Mouse (Mus musculus): ENCODE results near the gene Agr2.

DNA sequence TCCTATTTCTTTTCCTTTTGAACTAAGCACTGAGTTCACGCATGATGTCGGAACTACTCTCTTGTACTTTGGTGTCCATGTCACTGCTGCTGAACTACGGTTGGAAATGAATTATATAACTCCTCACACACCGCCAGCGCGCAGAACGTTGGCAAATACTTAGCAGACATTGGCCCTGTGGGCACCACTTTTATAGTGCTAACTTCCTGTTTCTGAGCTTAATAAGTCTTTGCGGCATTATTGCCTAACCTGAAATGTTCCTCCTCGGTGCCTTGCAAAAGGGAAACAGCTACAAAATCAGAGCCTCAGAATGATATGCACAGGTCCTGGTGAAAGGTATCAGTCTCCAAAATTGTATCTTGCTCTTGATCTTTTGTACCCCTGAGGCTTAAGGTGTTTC, 9.2 kb upstream of the Agr2 start:
- TF ChIP-seq TAL1 (IDR thresholded peaks at IDR 0.05; ENCODE audit: low read length) = no peak
- TF ChIP-seq GATA1 (IDR thresholded peaks at IDR 0.05; ENCODE audit: low read length) = no peak

Data from erythroblast, embryonic 14.5 days (primary cell).